Mouse (Mus musculus) G1E (cell line): ENCODE measurements around the gene Lurap1. TPM values are rescaled to one million over a fixed set of nuclear protein-coding genes. Genes with fewer than 3 reads are reported as not detected.

Experiments used
- ATAC-seq: 2 replicates; pipeline ENCODE4 v1.8.0; 2016; ENCODE audit warnings: mild to moderate bottlenecking; ENCODE audit not compliant: insufficient number of reproducible peaks, poor library complexity, low FRiP score, severe bottlenecking; ENCODE audit errors: extremely low read depth
- DNase-seq: peaks from one replicate; pipeline ENCODE4 v3.0.0; 2012; ENCODE audit warnings: low spot score
- H3K27me3 ChIP-seq: 2 replicates; pipeline ENCODE4 v1.6.1; 2012; ENCODE audit warnings: mild to moderate bottlenecking, low read length, inconsistent platforms; ENCODE audit not compliant: insufficient read depth
- H3K36me3 ChIP-seq: replicated peaks from 2 replicates; pipeline ENCODE3; 2012; ENCODE audit warnings: mild to moderate bottlenecking, inconsistent platforms
- H3K4me1 ChIP-seq: 2 replicates; pipeline ENCODE4 v1.6.1; 2012; ENCODE audit warnings: low read depth, low read length, inconsistent platforms, mixed read lengths; ENCODE audit not compliant: insufficient read depth
- H3K4me3 ChIP-seq: 2 replicates; pipeline ENCODE4 v1.5.1; 2012; ENCODE audit warnings: low read depth, mild to moderate bottlenecking, inconsistent platforms, low read length, moderate library complexity, mixed read lengths
- H3K9me3 ChIP-seq: replicated peaks from 2 replicates; pipeline ENCODE4 v1.6.1; 2012; ENCODE audit warnings: inconsistent platforms
- TAL1 ChIP-seq: conservative IDR thresholded peaks from 2 replicates; pipeline ENCODE4 v1.6.1; 2012; ENCODE audit warnings: low read depth, low read length, inconsistent platforms, mixed read lengths
- polyA plus RNA-seq: library from polyadenylated mRNA; stranded (reverse); fragments of >175 nt; gene quantifications from 2 replicates; pipeline ENCODE4 v1.2.3, GENCODE M21; 2012
- total RNA-seq, 2 experiments: library from RNA; stranded (forward) in 1 of 2; stranded (reverse) in 1 of 2; fragments of 200-1000 nt in 1 of 2; fragments of >200 nt in 1 of 2; fragmentation: Nextera tagmentation in 1 of 2; gene quantifications; 2 replicates each; pipeline ENCODE4 v1.2.3; 2014 to 2017

Gene Lurap1
- total and polyA plus RNA-seq, 3 experiments: 0.01 to 0.33 (median 0.15) TPM

DNA sequence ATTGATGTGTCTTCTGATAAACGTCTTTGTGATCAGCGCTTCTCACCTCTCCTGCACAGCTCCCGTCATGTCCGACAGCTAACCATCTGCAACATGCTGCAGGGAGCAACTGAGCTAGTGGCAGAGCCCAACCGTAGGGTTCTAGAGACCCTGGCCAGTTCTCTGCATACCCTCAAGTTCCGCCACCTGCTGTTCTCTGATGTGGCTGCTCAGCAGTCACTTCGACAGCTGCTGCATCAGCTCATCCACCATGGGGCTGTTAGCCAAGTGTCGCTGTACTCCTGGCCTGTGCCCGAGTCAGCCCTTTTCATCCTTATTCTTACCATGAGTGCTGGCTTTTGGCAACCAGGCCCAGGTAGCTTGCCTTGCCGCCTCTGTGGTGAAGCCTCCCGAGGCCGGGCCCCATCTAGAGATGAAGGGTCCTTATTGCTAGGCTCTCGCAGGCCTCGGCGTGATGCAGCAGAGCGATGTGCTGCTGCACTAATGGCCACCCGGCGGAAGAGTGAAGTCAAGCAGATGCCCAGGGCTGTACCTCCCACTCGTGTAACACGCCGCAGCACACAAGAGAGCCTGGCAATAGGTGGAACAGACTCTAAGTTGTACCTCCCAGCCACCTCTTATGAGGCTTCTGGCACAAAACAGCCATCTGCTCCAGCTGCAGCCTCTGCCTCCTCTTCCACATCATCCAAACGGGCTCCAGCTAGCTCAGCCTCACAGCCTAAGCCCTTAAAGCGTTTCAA is 62.5 kb downstream of the Lurap1 start:
- no peaks in the 10 kb centered on the region for H3K27me3 ChIP-seq
- peaks cover 91% of the 10 kb centered on the region for H3K36me3 ChIP-seq
- ATAC-seq (no peak), DNase-seq (no peak)
- no peak for TF ChIP-seq TAL1
- H3K9me3 ChIP-seq: no peaks in the 10 kb centered on the region
- peaks cover 15% of the 10 kb centered on the region for H3K4me1 ChIP-seq
- no peak overlapping the region for H3K4me3 ChIP-seq

Other genes starting within 250 kb of the Lurap1 start
- not detected in 2 replicates for gene Dmbx1, start 211.4 kb downstream of the Lurap1 start, total RNA-seq (2014; fragmentation: Nextera tagmentation)
- 0.06 and 0.11 TPM in 2 replicates for gene Dmbx1, start 211.4 kb downstream of the Lurap1 start, total RNA-seq (2017)
- 0.01 TPM in 1 of 2 replicates, not detected in the other for gene Dmbx1, start 211.4 kb downstream of the Lurap1 start, polyA plus RNA-seq
- 0.73 and 1.7 TPM in 2 replicates for gene Faah, start 133.4 kb downstream of the Lurap1 start, total RNA-seq (2014; fragmentation: Nextera tagmentation)
- gene Faah, start 133.4 kb downstream of the Lurap1 start, total RNA-seq (2017): 1.0 and 1.4 TPM in 2 replicates
- 0.46 and 0.78 TPM in 2 replicates for gene Faah, start 133.4 kb downstream of the Lurap1 start, polyA plus RNA-seq
- gene Nsun4, start 97.5 kb downstream of the Lurap1 start, total RNA-seq (2014; fragmentation: Nextera tagmentation): 11.7 and 25.6 TPM in 2 replicates
- 13.6 and 14.6 TPM in 2 replicates for gene Nsun4, start 97.5 kb downstream of the Lurap1 start, total RNA-seq (2017)
- 0.31 and 0.32 TPM in 2 replicates for gene Nsun4, start 97.5 kb downstream of the Lurap1 start, polyA plus RNA-seq
- gene Uqcrh, start 76.3 kb downstream of the Lurap1 start, total RNA-seq (2014; fragmentation: Nextera tagmentation): 103 and 132 TPM in 2 replicates
- gene Uqcrh, start 76.3 kb downstream of the Lurap1 start, total RNA-seq (2017): 455 and 620 TPM in 2 replicates
- 31.1 and 31.2 TPM in 2 replicates for gene Uqcrh, start 76.3 kb downstream of the Lurap1 start, polyA plus RNA-seq
- gene Lrrc41, start 76.1 kb downstream of the Lurap1 start, total RNA-seq (2014; fragmentation: Nextera tagmentation): 89.0 and 109 TPM in 2 replicates
- gene Lrrc41, start 76.1 kb downstream of the Lurap1 start, total RNA-seq (2017): 44.9 and 49.4 TPM in 2 replicates
- gene Lrrc41, start 76.1 kb downstream of the Lurap1 start, polyA plus RNA-seq: 36.3 and 55.8 TPM in 2 replicates
- gene Rad54l, start 27.6 kb downstream of the Lurap1 start, total RNA-seq (2014; fragmentation: Nextera tagmentation): 46.1 and 56.1 TPM in 2 replicates
- gene Rad54l, start 27.6 kb downstream of the Lurap1 start, total RNA-seq (2017): 43.2 and 47.0 TPM in 2 replicates
- gene Rad54l, start 27.6 kb downstream of the Lurap1 start, polyA plus RNA-seq: 2.4 and 3.4 TPM in 2 replicates
- 35.2 and 40.5 TPM in 2 replicates for gene Pomgnt1, start 27.5 kb downstream of the Lurap1 start, total RNA-seq (2014; fragmentation: Nextera tagmentation)
- gene Pomgnt1, start 27.5 kb downstream of the Lurap1 start, total RNA-seq (2017): 37.2 and 47.0 TPM in 2 replicates
- gene Pomgnt1, start 27.5 kb downstream of the Lurap1 start, polyA plus RNA-seq: 5.5 and 6.2 TPM in 2 replicates
- gene Tspan1, start 16.3 kb upstream of the Lurap1 start, total RNA-seq (2014; fragmentation: Nextera tagmentation): not detected in 2 replicates
- 0.05 and 0.06 TPM in 2 replicates for gene Tspan1, start 16.3 kb upstream of the Lurap1 start, total RNA-seq (2017)
- gene Tspan1, start 16.3 kb upstream of the Lurap1 start, polyA plus RNA-seq: not detected in 2 replicates
- gene 1700042G07Rik, start 22.0 kb upstream of the Lurap1 start, total RNA-seq (2014; fragmentation: Nextera tagmentation): not detected in 2 replicates
- not detected in 2 replicates for gene 1700042G07Rik, start 22.0 kb upstream of the Lurap1 start, total RNA-seq (2017)
- not detected in 2 replicates for gene 1700042G07Rik, start 22.0 kb upstream of the Lurap1 start, polyA plus RNA-seq
- 0.97 TPM in 1 of 2 replicates, not detected in the other for gene Gm49337, start 22.0 kb upstream of the Lurap1 start, total RNA-seq (2014; fragmentation: Nextera tagmentation)
- gene Gm49337, start 22.0 kb upstream of the Lurap1 start, total RNA-seq (2017): not detected in 2 replicates
- gene Gm49337, start 22.0 kb upstream of the Lurap1 start, polyA plus RNA-seq: not detected in 2 replicates
- 11.1 and 21.1 TPM in 2 replicates for gene Pik3r3, start 70.3 kb upstream of the Lurap1 start, total RNA-seq (2014; fragmentation: Nextera tagmentation)
- 24.7 and 25.4 TPM in 2 replicates for gene Pik3r3, start 70.3 kb upstream of the Lurap1 start, total RNA-seq (2017)
- 7.2 and 8.7 TPM in 2 replicates for gene Pik3r3, start 70.3 kb upstream of the Lurap1 start, polyA plus RNA-seq